8 mouse cellular contexts compared by ENCODE assay signal in genomic region chr10:127511634-127512306, GRCm38 (mm10). TPM values are rescaled to one million over a fixed set of nuclear protein-coding genes. Genes with fewer than 3 reads are reported as not detected.
A peak's percentile ranks its signal among the peaks of the same experiment; 100 is the strongest.
DNase-seq lines count a peak whose midpoint lies in the region; ATAC-seq and TF ChIP-seq lines count a peak whose summit lies in the region.

No protein-coding gene starts in this region.

- DNase-seq in adrenal gland, adult (ENCODE audit: inconsistent age in 2 of 2, low spot score in 1 of 2): peak; percentile 48 to 77
- no peak for DNase-seq in adrenal gland, adult 8-10 months
- DNase-seq in cerebellum, postnatal 36 days: peak; percentile 85 to 91
- DNase-seq in left cerebral cortex, adult 11 months (ENCODE audit: low spot score): peak; percentile 91

- peaks cover 91% of the 10 kb centered on the region for H3K4me1 ChIP-seq in E14TG2a.4 (replicated peaks; ENCODE audit: low read depth, low read length)
- peaks cover 79% of the 10 kb centered on the region for H3K4me1 ChIP-seq in heart, embryonic 13.5 days
- H3K4me1 ChIP-seq in stomach, embryonic 16.5 days (ENCODE audit: control insufficient read depth, insufficient read depth, low read length): peaks cover 63% of the 10 kb centered on the region

- H3K9me3 ChIP-seq in E14TG2a.4 (ENCODE audit: low read length): peaks cover 6% of the 10 kb centered on the region
- no peaks in the 10 kb centered on the region for H3K9me3 ChIP-seq in heart, embryonic 13.5 days
- no peaks in the 10 kb centered on the region for H3K9me3 ChIP-seq in stomach, embryonic 16.5 days (replicated peaks; ENCODE audit: control insufficient read depth, low read length)

- H3K27ac ChIP-seq in heart, embryonic 13.5 days (replicated peaks): no peak overlapping the region
- 0 out of 2 replicates have a peak overlapping the region, but pooled peaks have one; percentile 15 for H3K27ac ChIP-seq in stomach, embryonic 16.5 days (ENCODE audit: low read length)

- peak overlapping the region; percentile 79 for H3K4me3 ChIP-seq in E14TG2a.4 (replicated peaks; ENCODE audit: low read length)
- peak overlapping the region; percentile 53 for H3K4me3 ChIP-seq in heart, embryonic 13.5 days
- H3K4me3 ChIP-seq in stomach, embryonic 16.5 days (replicated peaks; ENCODE audit: low read length): peak overlapping the region; percentile 55

- ATAC-seq in heart, embryonic 13.5 days (ENCODE audit: extremely low read depth, insufficient number of reproducible peaks, low FRiP score, low TSS enrichment): no peak
- 0 out of 2 replicates have a peak, but pooled peaks have one; percentile 3 for ATAC-seq in megakaryocyte progenitor cell, adult 5-6 weeks (replicated peaks; ENCODE audit: poor library complexity)
- ATAC-seq in stomach, embryonic 16.5 days (ENCODE audit: insufficient read depth, low FRiP score): no peak

- H3K9ac ChIP-seq in heart, embryonic 13.5 days: peak overlapping the region; percentile 80
- H3K9ac ChIP-seq in stomach, embryonic 16.5 days (ENCODE audit: low read length): peak overlapping the region; percentile 72

- TF ChIP-seq CTCF in E14TG2a.4 (conservative IDR thresholded peaks at IDR 0.05; ENCODE audit: low read length): no peak; the same call in 1 of the 2 replicates

- WGBS in heart, embryonic 13.5 days: under 1% methylated on average over 45 of the region's 46 CpGs
- under 1% methylated on average over 45 of the region's 46 CpGs for WGBS in stomach, embryonic 16.5 days

- H3K36me3 ChIP-seq in E14TG2a.4 (ENCODE audit: insufficient read depth, low read length): peaks cover 12% of the 10 kb centered on the region
- 0 out of 2 replicates have a peak, but pooled peaks cover 1% of the 10 kb centered on the region for H3K36me3 ChIP-seq in heart, embryonic 13.5 days
- H3K36me3 ChIP-seq in stomach, embryonic 16.5 days (ENCODE audit: control insufficient read depth, insufficient read depth, low read length): no peaks in the 10 kb centered on the region

- peaks cover 85% of the 10 kb centered on the region for H3K27me3 ChIP-seq in E14TG2a.4 (ENCODE audit: insufficient read depth, low read length)
- peaks cover 95% of the 10 kb centered on the region for H3K27me3 ChIP-seq in heart, embryonic 13.5 days (replicated peaks)
- peaks cover 47% of the 10 kb centered on the region for H3K27me3 ChIP-seq in stomach, embryonic 16.5 days (ENCODE audit: control insufficient read depth, insufficient read depth, low read length)

- peak overlapping the region; percentile 93 for H3K4me2 ChIP-seq in heart, embryonic 13.5 days
- peak overlapping the region; percentile 91 for H3K4me2 ChIP-seq in stomach, embryonic 16.5 days (ENCODE audit: low read depth, low read length)

RNA-seq across cellular contexts. Expression of gene Ndufa4l2, which starts 3.0 kb away (rescaled TPM):
- total RNA-seq in adrenal gland, adult 8-10 months (2022): 10 to 100 TPM; 42.4 to 64.4 (median 50.7) TPM
- polyA plus RNA-seq in heart, embryonic 13.5 days (2015; fragmentation: Nextera tagmentation; extraction: Ambion mirVana): 14.2 and 18.1 TPM in 2 replicates
- not detected in 2 replicates for total RNA-seq in megakaryocyte progenitor cell, adult 5-6 weeks (2015)
- total RNA-seq in megakaryocyte progenitor cell, adult 5-6 weeks (2017): not detected in 2 replicates
- 192 and 231 TPM in 2 replicates for polyA plus RNA-seq in stomach, embryonic 16.5 days (2015; fragmentation: Nextera tagmentation; extraction: Ambion mirVana)

RNA-seq across cellular contexts. Expression of gene Stac3, which starts 10.3 kb away (rescaled TPM):
- 1 to 10 TPM in 3 of 4 experiments, under 1 TPM in 1; 0.87 to 4.6 (median 3.7) TPM for total RNA-seq in adrenal gland, adult 8-10 months (2022)
- polyA plus RNA-seq in heart, embryonic 13.5 days (2015; fragmentation: Nextera tagmentation; extraction: Ambion mirVana): 0.76 and 1.0 TPM in 2 replicates
- 0.20 and 0.25 TPM in 2 replicates for total RNA-seq in megakaryocyte progenitor cell, adult 5-6 weeks (2015)
- 1.1 TPM in 1 of 2 replicates, not detected in the other for total RNA-seq in megakaryocyte progenitor cell, adult 5-6 weeks (2017)
- polyA plus RNA-seq in stomach, embryonic 16.5 days (2015; fragmentation: Nextera tagmentation; extraction: Ambion mirVana): 0.70 and 5.5 TPM in 2 replicates

RNA-seq across cellular contexts. Expression of gene Shmt2, which starts 10.5 kb away (rescaled TPM):
- 10 to 100 TPM; 45.3 to 56.0 (median 49.8) TPM for total RNA-seq in adrenal gland, adult 8-10 months (2022)
- polyA plus RNA-seq in heart, embryonic 13.5 days (2015; fragmentation: Nextera tagmentation; extraction: Ambion mirVana): 78.3 and 84.5 TPM in 2 replicates
- total RNA-seq in megakaryocyte progenitor cell, adult 5-6 weeks (2015): 91.3 and 92.6 TPM in 2 replicates
- total RNA-seq in megakaryocyte progenitor cell, adult 5-6 weeks (2017): 95.8 and 100 TPM in 2 replicates
- polyA plus RNA-seq in stomach, embryonic 16.5 days (2015; fragmentation: Nextera tagmentation; extraction: Ambion mirVana): 152 and 163 TPM in 2 replicates

RNA-seq across cellular contexts. Expression of gene Nxph4, which starts 22.6 kb away (rescaled TPM):
- total RNA-seq in adrenal gland, adult 8-10 months (2022): 10 to 100 TPM in 3 of 4 experiments, 1 to 10 TPM in 1; 8.3 to 16.8 (median 13.2) TPM
- 0.62 TPM in 2 replicates for polyA plus RNA-seq in heart, embryonic 13.5 days (2015; fragmentation: Nextera tagmentation; extraction: Ambion mirVana)
- not detected in 2 replicates for total RNA-seq in megakaryocyte progenitor cell, adult 5-6 weeks (2015)
- total RNA-seq in megakaryocyte progenitor cell, adult 5-6 weeks (2017): not detected in 2 replicates
- 3.4 and 4.6 TPM in 2 replicates for polyA plus RNA-seq in stomach, embryonic 16.5 days (2015; fragmentation: Nextera tagmentation; extraction: Ambion mirVana)

Comparison
In these comparisons a context has a peak if more than half of its experiments do, and no peak if none do; other contexts are left out.
1. RNA of gene Ndufa4l2, which starts 3.0 kb away (total RNA-seq): 42.4 to 64.4 TPM in adrenal gland, adult 8-10 months; not detected in megakaryocyte progenitor cell, adult 5-6 weeks; every median in the first group is over 10 times any median in the second.
2. Peak in every context shown above with its lines, with median percentiles within 50 percentile points of each other: H3K4me3 ChIP-seq.